Mouse (Mus musculus): ENCODE measurements at regions not wholly inside any gene's neighbourhood (a gene's known extent, or its start where the extent isn't known, plus 50 kb on each side); places are given as distances from the start of the nearest gene placed in this dataset.
"Not testable (repeated sequence)": the region's sequence is repeated elsewhere in the genome, so short reads cannot be mapped to it uniquely, and the experiment has no call there.

- ATAC-seq = 0 out of 2 replicates have a peak, but pooled peaks have one; percentile 45
- not testable (repeated sequence) for H3K27me3 ChIP-seq (replicated peaks; ENCODE audit: control insufficient read depth, insufficient read depth, low read length); H3K27ac ChIP-seq (ENCODE audit: low read depth, low read length); H3K36me3 ChIP-seq (ENCODE audit: control insufficient read depth, insufficient read depth, low read length); H3K9me3 ChIP-seq (ENCODE audit: control insufficient read depth, low read length); H3K9ac ChIP-seq (ENCODE audit: low read depth, low read length); H3K4me1 ChIP-seq (ENCODE audit: control insufficient read depth, insufficient read depth, low read depth, low read length); H3K4me2 ChIP-seq (ENCODE audit: low read length); H3K4me3 ChIP-seq (ENCODE audit: low read length)
- WGBS = 100% methylated on average over 1 of the region's 3 CpGs
Measured at GRCm38 (mm10) chrX:102993956-102994355, 65.8 kb downstream of the 1700018G05Rik start.
